Mouse (Mus musculus) bone marrow, adult 2 months (tissue): ENCODE measurements around the gene Ispd.

Experiments used
- CTCF ChIP-seq: fragments of 200-500 bp; IDR thresholded peaks from 2 replicates; pipeline ENCODE4 v1.5.1; 2011; ENCODE audit warnings: low read length, control low read depth; ENCODE audit not compliant: control insufficient read depth, insufficient read depth
- POLR2A ChIP-seq: fragments of 200-500 bp; IDR thresholded peaks from 2 replicates; pipeline ENCODE4 v1.6.1; 2011; ENCODE audit warnings: low read depth, mild to moderate bottlenecking, control low read depth, low read length, borderline replicate concordance; ENCODE audit not compliant: control insufficient read depth

GRCm38 (mm10) chr12:36436956-36437355, 55.7 kb downstream of the Ispd start:
- no peak for TF ChIP-seq POLR2A
- TF ChIP-seq CTCF, result no peak
